Mouse (Mus musculus) gastrocnemius, postnatal 10 days (tissue): ENCODE data around the gene Il10rb. TPM values are rescaled to one million over a fixed set of nuclear protein-coding genes. Genes with fewer than 3 reads are reported as not detected.

Experiments used
- DNase-seq: peaks from one replicate; pipeline ENCODE4 v3.0.0; 2021; ENCODE audit warnings: mixed read lengths
- total RNA-seq, 2 experiments: library from RNA; stranded (reverse); gene quantifications; 2 replicates each; pipeline ENCODE4 v1.2.3; 2021

Il10rb gene
- total RNA-seq, 2 experiments from 2014 or later = 13.4 to 17.0 TPM

GRCm38 (mm10) chr16:91450137-91451064, 44.4 kb downstream of the Il10rb start:
- DNase-seq = no peak

GRCm38 (mm10) chr16:91451949-91452348, 46.0 kb downstream of the Il10rb start:
- DNase-seq = no peak

GRCm38 (mm10) chr16:91452363-91452896, 46.5 kb downstream of the Il10rb start:
- no peak for DNase-seq

- no peak for DNase-seq
Observed at GRCm38 (mm10) chr16:91455868-91456267, 49.9 kb downstream of the Il10rb start.

- no peak for DNase-seq
Observed at GRCm38 (mm10) chr16:91458301-91458746, 52.4 kb downstream of the Il10rb start.

DNA sequence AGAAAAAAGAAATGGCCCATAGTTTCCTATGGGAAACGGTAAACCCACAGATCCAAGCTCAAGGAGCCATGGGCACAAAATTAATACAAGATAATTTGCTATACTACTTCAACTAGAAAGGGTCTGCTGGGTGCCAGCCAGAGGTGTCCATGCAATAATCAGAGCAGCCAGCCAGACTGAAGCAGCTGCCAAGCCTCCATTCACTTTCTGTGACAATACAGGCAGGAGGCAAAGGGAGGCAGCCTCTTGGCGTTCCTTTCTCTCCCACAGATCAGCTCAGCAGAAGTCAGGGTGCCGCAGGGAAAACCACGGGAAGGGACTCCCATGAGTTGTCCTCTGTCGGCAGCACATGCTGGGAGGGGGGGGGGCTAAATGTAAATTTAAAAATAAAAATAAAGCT, 53.0 kb downstream of the Il10rb start:
- no peak for DNase-seq

DNA sequence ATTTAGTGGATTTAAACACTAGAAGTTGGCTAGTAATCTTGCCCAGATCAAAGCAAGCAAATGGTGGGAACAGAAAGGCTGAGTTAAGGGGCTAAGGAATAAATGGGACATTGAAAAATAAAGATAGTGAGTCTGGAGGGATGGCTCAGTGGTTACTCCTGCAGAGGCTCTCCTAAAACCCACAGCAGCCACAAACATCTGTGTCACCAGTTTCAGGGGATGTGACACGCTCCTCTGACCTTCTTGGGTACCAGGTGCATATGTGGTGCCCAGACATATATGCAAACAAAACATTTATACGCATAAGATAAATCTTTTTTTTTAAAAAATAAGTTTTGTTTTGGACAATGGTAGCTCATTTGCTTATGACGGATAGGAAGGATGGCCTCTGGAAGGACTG, 53.4 kb downstream of the Il10rb start:
- DNase-seq = no peak

- DNase-seq = no peak
Observed at GRCm38 (mm10) chr16:91459841-91460370, 53.9 kb downstream of the Il10rb start.

- DNase-seq = no peak
Observed at GRCm38 (mm10) chr16:91461066-91461638, 55.2 kb downstream of the Il10rb start.

GRCm38 (mm10) chr16:91461773-91462181, 55.8 kb downstream of the Il10rb start:
- no peak for DNase-seq

DNA sequence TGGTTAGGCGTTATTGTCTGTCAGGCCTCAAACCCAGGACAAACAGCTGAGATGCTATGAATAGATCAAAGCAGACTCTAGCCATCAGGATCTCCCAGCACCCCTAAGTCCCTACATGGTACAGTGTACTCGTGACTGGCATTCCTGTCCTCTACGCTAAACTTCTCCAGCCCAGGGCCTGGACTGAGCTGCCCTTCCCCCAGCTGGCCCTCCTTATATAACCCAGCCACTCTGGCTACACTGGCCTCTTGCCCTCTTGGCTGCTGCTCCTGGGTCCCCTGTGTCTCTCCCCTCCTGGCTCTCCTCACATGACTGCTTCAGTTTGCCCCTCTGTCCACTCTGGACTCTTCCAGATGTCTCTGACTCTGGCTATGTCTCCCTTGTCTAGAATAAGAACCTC, 56.7 kb downstream of the Il10rb start:
- DNase-seq = no peak

- no peak for DNase-seq
Observed at GRCm38 (mm10) chr16:91463400-91463799, 57.4 kb downstream of the Il10rb start.

DNA sequence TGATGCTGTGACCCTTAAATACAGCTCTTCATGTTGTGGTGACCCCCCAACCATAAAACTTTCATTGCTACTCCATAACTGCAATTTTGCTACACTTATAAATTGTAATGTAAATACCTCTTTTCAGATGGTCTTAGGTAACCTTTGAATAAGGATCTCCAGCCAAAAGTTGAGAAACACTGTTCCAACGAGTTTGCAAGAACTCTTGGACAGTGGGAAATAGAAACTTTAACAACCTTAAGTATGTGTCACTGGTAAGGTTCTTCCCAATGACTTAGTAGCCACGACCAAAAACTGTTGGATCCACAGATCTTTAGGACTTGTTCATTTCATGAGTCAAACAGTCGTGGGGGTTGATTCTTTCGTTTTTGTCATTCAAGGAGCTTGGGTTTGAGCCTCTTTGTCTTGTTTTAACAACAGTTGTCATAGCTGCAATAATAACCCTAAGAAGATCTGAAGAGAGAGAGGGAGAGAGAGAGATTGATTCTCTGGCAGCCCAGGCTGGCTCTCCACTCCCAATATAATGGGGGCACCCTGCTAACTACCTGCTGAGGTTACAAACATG, 58.0 kb downstream of the Il10rb start:
- DNase-seq = no peak

- peak; percentile 88 for DNase-seq
Observed at GRCm38 (mm10) chr16:91464594-91465504, 58.9 kb downstream of the Il10rb start.

DNA sequence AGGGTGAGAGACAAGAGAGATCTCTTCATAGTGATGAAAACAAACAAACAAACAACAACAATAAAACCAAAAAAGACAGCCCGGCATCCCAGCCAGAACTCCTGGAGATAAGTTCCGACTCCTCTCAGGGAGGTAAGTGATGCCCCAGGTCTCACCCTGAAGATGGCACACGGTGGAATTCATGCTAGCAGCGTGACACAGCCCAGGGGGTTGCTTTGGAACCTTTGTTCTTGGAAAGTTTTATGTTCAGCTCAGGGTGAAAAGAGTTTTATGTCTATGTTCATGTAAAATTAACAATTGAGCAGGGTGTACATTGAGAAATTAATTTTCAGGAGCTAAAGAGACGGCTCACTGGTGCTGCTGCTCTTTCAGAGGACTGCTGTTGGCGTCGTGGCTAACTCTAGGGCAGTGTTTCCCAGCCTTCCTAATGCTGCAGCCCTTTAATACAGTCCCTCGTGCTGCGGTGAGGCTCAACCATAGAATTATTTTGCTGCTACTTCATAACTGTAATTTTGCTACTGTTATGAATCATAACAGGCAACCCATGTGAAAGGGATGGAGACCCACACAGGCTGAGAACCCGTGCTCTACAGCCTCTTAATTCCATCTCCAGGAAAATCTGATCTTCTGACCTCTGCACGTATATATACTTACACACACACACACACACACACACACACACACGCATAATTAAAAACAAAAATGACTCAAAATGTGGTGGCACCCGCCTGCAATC, 59.7 kb downstream of the Il10rb start:
- no peak for DNase-seq

DNA sequence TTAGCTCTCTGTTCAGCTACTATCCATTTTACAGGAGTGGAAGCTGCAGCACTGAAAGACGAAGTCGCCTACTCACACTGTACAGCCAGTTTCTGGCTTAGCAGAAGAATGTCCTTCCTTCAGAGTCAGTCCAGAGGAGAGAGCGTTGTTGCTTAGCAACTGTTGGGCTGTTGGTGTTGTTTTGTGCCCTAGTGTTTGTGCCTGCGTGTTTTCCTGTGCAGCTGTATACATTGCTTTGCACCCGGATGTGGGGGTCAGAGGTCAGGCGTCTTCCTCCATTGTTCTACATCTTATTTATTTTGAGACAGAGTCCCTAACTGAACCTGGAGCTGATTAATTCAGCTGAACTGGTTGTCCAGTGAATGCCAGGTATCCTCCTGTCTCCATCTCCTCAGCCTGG, 60.6 kb downstream of the Il10rb start:
- peak; percentile 19 for DNase-seq

GRCm38 (mm10) chr16:91470470-91470869, 64.5 kb downstream of the Il10rb start:
- no peak for DNase-seq

DNA sequence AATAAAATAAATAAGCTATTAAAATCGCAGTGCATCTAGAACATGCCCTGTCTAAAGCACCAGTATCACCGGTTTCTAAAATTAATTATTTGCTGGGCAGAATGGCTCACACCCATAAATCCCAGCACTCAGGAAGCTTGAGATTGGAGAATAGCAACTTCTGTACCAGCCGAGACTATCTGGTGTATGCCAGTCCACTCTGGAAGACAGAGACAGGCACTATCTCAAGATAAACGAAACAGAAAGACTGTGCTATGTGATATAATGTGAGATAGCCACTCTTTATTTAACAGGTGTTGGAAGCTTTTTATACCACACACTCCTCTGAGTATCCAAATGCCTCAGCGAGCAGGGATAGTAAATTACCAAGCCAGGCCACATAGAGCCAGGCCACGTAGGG, 65.5 kb downstream of the Il10rb start:
- no peak for DNase-seq
